Mouse (Mus musculus): Measurements from ENCODE around the gene Prss12.

Gene Prss12

GRCm38 (mm10) chr3:123446708-123447537, at the start of gene Prss12:
Gene Prss12 (plus strand): TSS chr3:123446913.
- peak; percentile 13 for DNase-seq (ENCODE audit: low spot score)

- no peak for DNase-seq (ENCODE audit: low spot score)
These were observed 48.9 kb upstream of the Prss12 start for GRCm38 (mm10) chr3:123397562-123398481.

DNA sequence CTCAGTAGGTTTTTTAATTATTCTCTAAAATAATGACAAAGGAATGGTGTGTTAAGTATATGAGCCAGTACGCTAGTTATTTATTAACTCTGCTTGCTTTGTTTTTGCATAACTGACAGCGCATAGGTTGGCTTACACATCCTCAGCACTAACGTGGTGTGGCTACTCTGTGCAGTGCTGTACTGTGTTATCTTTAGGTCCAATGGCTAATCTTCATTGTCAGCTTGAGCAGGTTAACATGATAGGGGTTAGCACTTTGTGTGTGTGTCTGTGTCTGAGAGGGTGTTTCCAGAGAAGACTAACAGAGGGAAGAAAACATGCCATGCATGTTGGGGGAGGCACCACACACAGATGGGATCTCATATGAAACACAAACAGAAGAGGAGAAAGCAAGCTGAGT, 41.8 kb upstream of the Prss12 start:
- no peak for DNase-seq (ENCODE audit: low spot score)

- DNase-seq (ENCODE audit: low spot score) = no peak
These were observed 34.7 kb upstream of the Prss12 start for GRCm38 (mm10) chr3:123411821-123412578.

GRCm38 (mm10) chr3:123413173-123413572, 33.5 kb upstream of the Prss12 start:
- DNase-seq (ENCODE audit: low spot score) = no peak

DNA sequence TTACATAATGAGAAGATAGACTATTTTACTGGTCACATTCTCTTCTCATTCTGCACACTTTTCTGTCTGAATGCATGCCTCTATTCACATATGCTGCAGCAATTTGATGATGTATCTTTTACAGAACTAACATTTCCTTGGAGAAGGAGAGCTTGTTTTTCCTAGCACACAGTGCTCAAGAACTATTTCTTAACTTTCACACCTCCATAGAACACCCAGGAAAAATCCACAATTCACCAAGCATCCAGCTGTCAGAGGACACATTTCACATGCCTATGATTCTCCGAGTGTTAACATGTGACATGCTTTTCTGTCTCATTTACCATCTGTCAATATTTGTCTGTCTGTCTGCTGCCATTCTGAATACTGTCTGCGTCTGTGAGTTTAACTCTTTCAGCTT, 21.1 kb upstream of the Prss12 start:
- DNase-seq (ENCODE audit: low spot score) = no peak

GRCm38 (mm10) chr3:123428005-123428404, 18.7 kb upstream of the Prss12 start:
- no peak for DNase-seq (ENCODE audit: low spot score)

- no peak for DNase-seq (ENCODE audit: low spot score)
These were observed 16.9 kb upstream of the Prss12 start for GRCm38 (mm10) chr3:123429597-123430458.

GRCm38 (mm10) chr3:123431951-123432674, 14.6 kb upstream of the Prss12 start:
- no peak for DNase-seq (ENCODE audit: low spot score)

GRCm38 (mm10) chr3:123433362-123433761, 13.4 kb upstream of the Prss12 start:
- no peak for DNase-seq (ENCODE audit: low spot score)

DNA sequence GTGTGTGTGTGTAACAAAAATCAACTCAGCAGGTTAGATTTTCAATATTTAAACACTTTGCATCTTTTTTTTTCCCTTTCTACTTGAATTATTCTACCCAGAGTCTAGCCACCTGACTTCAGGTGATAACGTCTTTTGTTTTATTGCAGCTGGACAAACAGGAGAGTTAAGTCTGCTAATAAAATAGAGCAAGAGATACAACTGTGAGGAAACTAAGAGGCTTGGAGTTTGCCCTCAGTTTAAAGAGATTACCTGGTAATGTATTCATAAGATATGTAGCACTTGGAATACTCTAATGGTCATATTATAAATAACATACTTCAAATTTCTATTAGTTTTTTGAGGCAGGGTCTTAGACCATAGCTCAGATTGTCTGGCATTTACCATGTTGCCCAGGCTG, 9.1 kb upstream of the Prss12 start:
- no peak for DNase-seq (ENCODE audit: low spot score)

DNA sequence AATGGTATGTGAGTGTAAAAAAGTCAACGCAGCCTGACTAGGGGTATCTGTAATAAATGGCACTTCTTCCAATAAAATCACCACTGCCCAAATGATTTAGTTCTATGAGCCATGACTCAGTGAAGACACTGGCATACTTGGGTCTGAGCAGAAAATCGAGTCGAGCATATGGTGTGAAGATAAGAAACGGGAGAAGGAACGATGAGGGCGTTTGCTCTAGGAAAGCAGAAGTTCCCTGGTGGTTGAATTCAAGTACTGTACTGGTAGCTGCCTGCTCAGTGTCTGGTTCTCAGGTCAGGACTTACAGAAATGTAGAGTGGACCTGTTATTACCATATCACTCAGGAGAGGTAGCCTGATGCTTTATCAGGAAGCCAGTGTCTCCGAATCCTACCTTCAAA, 6.2 kb upstream of the Prss12 start:
- no peak for DNase-seq (ENCODE audit: low spot score)

- peak; percentile 18 for DNase-seq (ENCODE audit: low spot score)
These were observed 2.2 kb upstream of the Prss12 start for GRCm38 (mm10) chr3:123444466-123444865.

GRCm38 (mm10) chr3:123447538-123448059, 886 bp downstream of the Prss12 start:
- no peak for DNase-seq (ENCODE audit: low spot score)

DNA sequence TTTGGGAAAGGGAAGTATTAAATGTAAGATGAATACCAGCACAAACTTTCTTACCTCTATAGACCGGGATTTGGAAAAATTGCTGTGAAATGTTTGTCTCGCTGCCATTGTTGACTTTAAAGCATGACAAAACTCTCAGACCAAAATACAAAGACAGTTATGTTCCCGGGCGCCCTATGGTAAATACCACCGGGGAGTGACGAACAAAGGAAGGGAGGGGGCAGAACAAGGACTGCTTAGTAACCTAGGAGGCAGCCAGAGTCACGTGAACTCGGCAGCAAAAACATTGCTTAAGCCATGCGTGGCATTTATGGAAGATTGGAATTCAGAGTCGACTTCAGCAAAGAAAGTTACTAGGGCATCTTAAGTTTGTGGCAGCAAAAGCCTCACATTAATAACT, 1.4 kb downstream of the Prss12 start:
- DNase-seq (ENCODE audit: low spot score) = peak; percentile 61

GRCm38 (mm10) chr3:123450107-123450506, 3.4 kb downstream of the Prss12 start:
- no peak for DNase-seq (ENCODE audit: low spot score)

DNA sequence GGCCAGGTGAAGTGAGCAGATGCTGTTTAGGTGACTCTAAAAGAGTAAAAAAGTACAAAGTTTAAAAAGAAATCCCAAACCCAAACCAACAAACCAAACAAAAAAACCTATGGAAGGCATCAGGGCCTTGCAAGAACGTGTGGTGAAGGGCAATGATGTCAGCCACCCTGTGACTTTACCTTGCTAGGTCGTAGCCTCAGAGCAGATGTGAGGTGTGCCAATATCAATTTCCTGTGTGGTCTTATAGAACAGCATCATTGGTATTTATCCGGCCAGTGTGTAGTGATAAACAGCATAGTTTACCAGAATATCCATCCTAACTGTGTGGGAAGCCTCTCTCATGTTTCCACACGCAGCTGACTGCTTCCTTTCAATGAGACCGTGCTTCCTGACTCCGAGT, 6.2 kb downstream of the Prss12 start:
- DNase-seq (ENCODE audit: low spot score) = no peak

DNA sequence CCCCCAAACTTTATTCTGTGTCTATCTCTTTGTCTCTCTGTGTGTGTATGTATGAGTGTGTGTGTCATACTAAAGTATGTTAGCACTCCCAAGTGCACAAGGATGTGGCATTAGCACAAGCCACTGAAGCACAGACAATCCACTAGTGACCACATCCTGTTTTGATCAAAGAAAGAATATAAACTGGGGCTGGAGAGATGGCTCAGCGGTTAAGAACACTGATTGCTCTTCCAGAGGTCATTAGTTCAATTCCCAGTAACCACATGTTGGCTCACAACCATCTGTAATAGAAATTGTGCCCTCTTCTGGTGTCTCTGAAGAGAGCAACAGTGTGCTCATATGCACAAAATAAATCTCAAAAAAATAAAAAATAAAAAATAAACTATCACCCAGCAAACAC, 12.8 kb downstream of the Prss12 start:
- no peak for DNase-seq (ENCODE audit: low spot score)

- no peak for DNase-seq (ENCODE audit: low spot score)
These were observed 13.7 kb downstream of the Prss12 start for GRCm38 (mm10) chr3:123460436-123460835.

DNA sequence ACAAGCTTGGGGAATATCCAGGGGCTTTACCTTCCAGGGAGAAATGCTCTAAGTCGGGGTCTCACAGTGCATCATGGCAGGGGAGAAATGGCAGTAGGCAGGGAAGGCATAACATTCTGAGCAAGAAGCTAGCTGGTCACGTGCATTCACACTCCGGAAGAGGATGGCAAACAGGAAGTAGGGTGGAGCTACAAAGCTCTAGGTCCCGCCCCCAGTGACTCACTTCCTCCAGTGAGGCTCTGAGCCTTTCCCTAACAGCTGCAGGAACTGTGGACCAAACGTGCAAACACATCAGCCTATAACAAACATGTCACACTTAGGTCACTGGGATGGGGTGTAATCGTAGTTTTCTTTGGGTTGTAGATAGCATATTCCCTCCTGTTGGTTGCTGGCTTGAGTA, 15.6 kb downstream of the Prss12 start:
- no peak for DNase-seq (ENCODE audit: low spot score)

All from lung, postnatal 25 days (tissue).